ENCODE assay signal across 8 mouse cellular contexts in the genomic region with DNA sequence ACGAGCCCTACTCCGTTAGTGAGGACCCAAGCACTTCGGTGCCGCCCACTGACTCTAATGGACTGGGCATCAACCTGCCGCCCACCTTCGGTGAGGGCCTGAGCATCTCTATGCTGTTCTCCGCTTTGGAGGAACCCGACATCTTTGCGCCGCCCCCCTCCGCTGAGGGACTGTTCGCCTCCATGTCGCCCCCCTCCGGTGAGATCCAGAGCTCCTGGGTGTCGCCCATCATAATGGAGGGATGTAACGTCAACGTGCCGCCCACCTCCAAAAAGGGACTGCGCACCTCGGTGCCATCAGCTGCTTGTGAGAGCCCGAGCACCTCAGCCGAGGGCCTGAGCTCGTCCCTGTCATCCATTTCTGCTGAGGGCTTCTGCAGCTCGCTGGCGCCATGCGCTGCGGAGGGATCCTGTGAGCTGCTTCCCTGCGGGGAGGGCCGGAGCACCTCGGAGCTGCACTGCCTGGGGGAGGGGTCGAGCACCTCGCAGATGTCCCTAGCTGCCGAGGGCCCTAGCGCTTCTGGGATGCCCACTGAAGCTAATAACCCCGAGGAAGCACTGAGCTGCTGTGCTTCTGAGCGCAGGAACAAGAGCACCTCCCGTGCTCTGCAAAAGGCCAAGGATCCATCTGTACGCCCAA. TPM values are rescaled to one million over a fixed set of nuclear protein-coding genes. Genes with fewer than 3 reads are reported as not detected.
DNase-seq lines count a peak whose midpoint lies in the region; ATAC-seq and TF ChIP-seq lines count a peak whose summit lies in the region.

No protein-coding gene starts in this region.

- TF ChIP-seq POLR2A in cerebellum, adult 2 months (IDR thresholded peaks at IDR 0.05; ENCODE audit: borderline replicate concordance, insufficient read depth, low read length) = no peak

- DNase-seq in ES-E14 (ENCODE audit: low read depth, low spot score) = peak; percentile 40
- DNase-seq in cerebellum, adult 2 months = peak; percentile 83 to 85
- DNase-seq in forebrain, postnatal 0 days = peak; percentile 87
- peak; percentile 73 to 74 for DNase-seq in heart, postnatal 36 days
- peak; percentile 81 to 90 for DNase-seq in layer of hippocampus, adult 2 months (ENCODE audit: low spot score in 2 of 2)
- peak; percentile 60 to 71 for DNase-seq in lung, adult 18-20 months
- DNase-seq in testis, postnatal 14 days (ENCODE audit: low spot score) = peak; percentile 45

- 8% methylated on average over 34 of the region's 38 CpGs for WGBS in cerebellum, adult 2 months
- WGBS in forebrain, postnatal 0 days = 29% methylated on average over 38 of the region's 38 CpGs
- WGBS in neural tube, embryonic 14.5 days = 26% methylated on average over 37 of the region's 38 CpGs

- in situ Hi-C loops in ES-E14 (cut with MboI; ENCODE audit: low sequenced_read_pairs in 2 of 2, unreplicated experiment in 2 of 2) = no loop called here

- ATAC-seq in forebrain, postnatal 0 days = peak; percentile 88
- ATAC-seq in neural tube, embryonic 14.5 days (ENCODE audit: low read depth) = peak; percentile 85

- H3K27ac ChIP-seq in ES-E14 (ENCODE audit: insufficient read depth, low read depth, low read length, poor library complexity, severe bottlenecking) = no peak overlapping the region
- peak overlapping the region; percentile 92 for H3K27ac ChIP-seq in cerebellum, adult 2 months (ENCODE audit: insufficient read depth, low read length)
- peak overlapping the region; percentile 91 for H3K27ac ChIP-seq in forebrain, postnatal 0 days (ENCODE audit: low read depth, low read length)
- H3K27ac ChIP-seq in layer of hippocampus, adult 2 months = peak overlapping the region; percentile 92
- peak overlapping the region; percentile 85 for H3K27ac ChIP-seq in neural tube, embryonic 14.5 days (ENCODE audit: low read depth, low read length)

- H3K36me3 ChIP-seq in ES-E14 (ENCODE audit: control insufficient read depth, insufficient read depth, low read length, poor library complexity, severe bottlenecking) = no peaks in the 10 kb centered on the region
- H3K36me3 ChIP-seq in forebrain, postnatal 0 days (ENCODE audit: insufficient read depth) = no peaks in the 10 kb centered on the region
- no peaks in the 10 kb centered on the region for H3K36me3 ChIP-seq in neural tube, embryonic 14.5 days (ENCODE audit: control insufficient read depth, insufficient read depth, low read length)

- H3K9ac ChIP-seq in ES-E14 (ENCODE audit: insufficient read depth, low read depth, low read length, poor library complexity, severe bottlenecking) = 0 out of 2 replicates have a peak overlapping the region, but pooled peaks have one; percentile 53
- H3K9ac ChIP-seq in forebrain, postnatal 0 days = peak overlapping the region; percentile 71
- peak overlapping the region; percentile 76 for H3K9ac ChIP-seq in neural tube, embryonic 14.5 days (replicated peaks; ENCODE audit: low read depth, low read length)

- H3K4me3 ChIP-seq in ES-E14 (ENCODE audit: insufficient read depth in 1 of 2, low read depth in 1 of 2, low read length in 2 of 2, poor library complexity in 1 of 2, severe bottlenecking in 1 of 2) = peak overlapping the region; percentile 70
- peak overlapping the region; percentile 96 for H3K4me3 ChIP-seq in cerebellum, adult 2 months (replicated peaks; ENCODE audit: insufficient read depth, low read depth, low read length)
- peak overlapping the region; percentile 59 for H3K4me3 ChIP-seq in forebrain, postnatal 0 days (ENCODE audit: low read depth, low read length)
- peak overlapping the region; percentile 73 for H3K4me3 ChIP-seq in layer of hippocampus, adult 2 months
- H3K4me3 ChIP-seq in neural tube, embryonic 14.5 days (ENCODE audit: low read depth, low read length) = peak overlapping the region; percentile 52

- intact Hi-C loops in heart, postnatal 36 days (cut with DNase I) = loop anchor here (10.0 kb wide), 1 partner anchor 1137 kb away; the partner anchor contains the start of gene Rlim

- TF ChIP-seq CTCF in cerebellum, adult 2 months (IDR thresholded peaks at IDR 0.05; ENCODE audit: borderline replicate concordance, insufficient read depth, low read depth, low read length) = 0 out of 2 replicates have a peak, but pooled peaks have one; percentile 32
- TF ChIP-seq CTCF in forebrain, postnatal 0 days (IDR thresholded peaks at IDR 0.05; ENCODE audit: low read depth) = peak; percentile 70
- peak; percentile 76 for TF ChIP-seq CTCF in layer of hippocampus, adult 2 months (conservative IDR thresholded peaks at IDR 0.05)

- H3K4me1 ChIP-seq in ES-E14 (ENCODE audit: control insufficient read depth in 2 of 2, insufficient read depth in 2 of 2, low read length in 2 of 2, poor library complexity in 1 of 2) = no peaks in the 10 kb centered on the region
- peaks cover 3% of the 10 kb centered on the region; the same call in 1 of the 2 replicates for H3K4me1 ChIP-seq in cerebellum, adult 2 months (ENCODE audit: control insufficient read depth, insufficient read depth, low read length)
- H3K4me1 ChIP-seq in forebrain, postnatal 0 days (ENCODE audit: insufficient read depth) = no peaks in the 10 kb centered on the region
- H3K4me1 ChIP-seq in neural tube, embryonic 14.5 days (ENCODE audit: control insufficient read depth, insufficient read depth, low read length) = 0 out of 2 replicates have a peak, but pooled peaks cover 5% of the 10 kb centered on the region

- no peaks in the 10 kb centered on the region for H3K27me3 ChIP-seq in cerebellum, adult 2 months (ENCODE audit: control insufficient read depth, insufficient read depth, low read length)
- H3K27me3 ChIP-seq in forebrain, postnatal 0 days (ENCODE audit: insufficient read depth, low read length) = no peaks in the 10 kb centered on the region
- peaks cover 3% of the 10 kb centered on the region; the same call in 1 of the 2 replicates for H3K27me3 ChIP-seq in neural tube, embryonic 14.5 days (ENCODE audit: control insufficient read depth, insufficient read depth, low read length)

- peak overlapping the region; percentile 59 for H3K4me2 ChIP-seq in forebrain, postnatal 0 days (ENCODE audit: low read depth)
- peak overlapping the region; percentile 52 for H3K4me2 ChIP-seq in neural tube, embryonic 14.5 days (ENCODE audit: low read depth, low read length)

- no peaks in the 10 kb centered on the region for H3K9me3 ChIP-seq in ES-E14 (ENCODE audit: control insufficient read depth, insufficient read depth, low read depth, low read length)
- H3K9me3 ChIP-seq in forebrain, postnatal 0 days (ENCODE audit: low read length) = no peaks in the 10 kb centered on the region
- H3K9me3 ChIP-seq in neural tube, embryonic 14.5 days (ENCODE audit: control insufficient read depth, low read length) = no peaks in the 10 kb centered on the region

TF ChIP-seq in ES-E14, 5 proteins besides CTCF, POLR2A, EP300 and RAD21:
- TF ChIP-seq HCFC1 (IDR thresholded peaks at IDR 0.05; ENCODE audit: borderline replicate concordance, insufficient read depth, low read length) = no peak
- TF ChIP-seq CHD2 (IDR thresholded peaks at IDR 0.05; ENCODE audit: low read depth, low read length) = no peak
- TF ChIP-seq ZNF384 (IDR thresholded peaks at IDR 0.05; ENCODE audit: low read depth, low read length) = no peak
- TF ChIP-seq ZC3H11A (IDR thresholded peaks at IDR 0.05; ENCODE audit: borderline replicate concordance, low read depth, low read length) = no peak
- TF ChIP-seq MAFK (IDR thresholded peaks at IDR 0.05; ENCODE audit: insufficient read depth, low read depth, low read length) = no peak

RNA-seq across cellular contexts. Expression of gene Magee1, which starts 1.2 kb away (rescaled TPM):
- total RNA-seq in ES-E14 (2012; rRNA removed) = 3.8 and 5.4 TPM in 2 replicates
- 112 and 127 TPM in 2 replicates for polyA plus RNA-seq in cerebellum, adult 2 months (2012; rRNA removed)
- 126 and 172 TPM in 2 replicates for total RNA-seq in forebrain, postnatal 0 days (2014; rRNA removed)
- polyA plus RNA-seq in forebrain, postnatal 0 days (2015; fragmentation: Nextera tagmentation; extraction: Ambion mirVana) = 129 and 183 TPM in 2 replicates
- 1 to 10 TPM; 3.8 to 4.5 TPM for total RNA-seq in heart, postnatal 36 days (2021)
- 100 to 1,000 TPM; 138 to 146 TPM for total RNA-seq in layer of hippocampus, adult 2 months (2021)
- 144 and 166 TPM in 2 replicates for polyA plus RNA-seq in neural tube, embryonic 14.5 days (2014; fragmentation: Nextera tagmentation; extraction: Ambion mirVana)

RNA-seq across cellular contexts. Expression of gene Pbdc1, which starts 41.8 kb away (rescaled TPM):
- total RNA-seq in ES-E14 (2012; rRNA removed) = 32.9 and 43.0 TPM in 2 replicates
- 10.9 and 13.8 TPM in 2 replicates for polyA plus RNA-seq in cerebellum, adult 2 months (2012; rRNA removed)
- 14.4 and 24.0 TPM in 2 replicates for total RNA-seq in forebrain, postnatal 0 days (2014; rRNA removed)
- polyA plus RNA-seq in forebrain, postnatal 0 days (2015; fragmentation: Nextera tagmentation; extraction: Ambion mirVana) = 28.2 and 35.1 TPM in 2 replicates
- total RNA-seq in heart, postnatal 36 days (2021) = 1 to 10 TPM; 5.4 to 8.4 TPM
- 10 to 100 TPM; 16.1 to 18.9 TPM for total RNA-seq in layer of hippocampus, adult 2 months (2021)
- 25.7 and 29.0 TPM in 2 replicates for polyA plus RNA-seq in neural tube, embryonic 14.5 days (2014; fragmentation: Nextera tagmentation; extraction: Ambion mirVana)

Comparison
In these comparisons a context has a peak if more than half of its experiments do, and no peak if none do; other contexts are left out.
1. RNA of gene Magee1, which starts 1.2 kb away (total RNA-seq): 126 to 172 TPM in forebrain, postnatal 0 days and 138 to 146 TPM in layer of hippocampus, adult 2 months; 3.8 to 5.4 TPM in ES-E14 and 3.8 to 4.5 TPM in heart, postnatal 36 days; every median in the first group is over 10 times any median in the second.
2. Peak in every context shown above with its lines, with median percentiles within 50 percentile points of each other: DNase-seq, H3K4me3 ChIP-seq, H3K9ac ChIP-seq and CTCF ChIP-seq.